Mouse (Mus musculus) liver, adult 2 months (tissue): ENCODE data around the gene Pcsk4.

ENCODE experiments used
- CTCF ChIP-seq: fragments of 200-500 bp; IDR thresholded peaks from 2 replicates; pipeline ENCODE4 v1.5.1; 2011; ENCODE audit warnings: low read depth, low read length, control low read depth
- POLR2A ChIP-seq: fragments of 200-500 bp; IDR thresholded peaks from 2 replicates; pipeline ENCODE4 v1.6.1; 2011; ENCODE audit warnings: low read length, control low read depth; ENCODE audit not compliant: insufficient read depth; ENCODE audit errors: extremely low read depth

DNA sequence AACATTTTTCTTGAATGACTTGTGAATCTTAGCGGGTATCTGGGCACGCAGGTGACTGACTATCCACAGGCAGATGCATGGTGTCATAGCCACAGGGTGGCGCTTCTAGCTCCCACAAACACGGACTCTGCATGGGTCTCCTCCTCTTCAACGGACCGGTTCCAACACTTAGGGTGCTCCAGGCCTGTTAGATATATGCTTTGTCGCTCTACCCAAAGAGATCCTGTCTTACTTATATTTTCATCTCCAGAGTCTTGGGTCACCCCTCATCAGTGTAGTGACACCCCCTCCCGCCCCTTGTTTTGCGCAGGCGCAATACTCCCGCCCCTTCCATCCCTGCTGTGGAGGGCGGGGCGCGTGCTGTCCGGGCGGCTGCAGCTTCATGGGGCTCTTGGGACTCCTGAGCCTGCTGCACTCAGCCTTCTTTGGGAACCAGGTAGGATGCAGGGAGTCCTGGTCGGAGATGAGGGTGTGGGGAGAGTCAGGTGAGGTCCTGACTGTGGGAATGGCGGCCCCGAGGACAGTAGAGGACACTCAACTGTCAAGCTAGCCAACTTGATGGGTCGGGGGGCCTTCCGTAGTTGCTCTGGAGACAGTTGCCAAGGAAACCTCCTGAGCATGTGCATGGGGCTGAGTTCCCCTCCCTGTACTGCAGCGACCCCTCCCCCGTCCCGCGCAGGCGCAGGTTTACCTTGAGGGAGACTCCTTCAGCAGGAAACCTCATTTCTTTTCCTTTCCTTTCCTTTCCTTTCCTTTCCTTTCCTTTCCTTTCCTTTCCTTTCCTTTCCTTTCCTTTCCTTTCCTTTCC, 33.5 kb downstream of the Pcsk4 start, which contains the start of gene Apc2:
- TF ChIP-seq CTCF (peak; percentile 88), POLR2A (no peak)
